Mouse (Mus musculus): ENCODE results near the gene Rsg1. TPM values are rescaled to one million over a fixed set of nuclear protein-coding genes. Genes with fewer than 3 reads are reported as not detected.

Gene Rsg1
- polyA plus RNA-seq, 2 experiments: 0.56 to 0.78 TPM

DNA sequence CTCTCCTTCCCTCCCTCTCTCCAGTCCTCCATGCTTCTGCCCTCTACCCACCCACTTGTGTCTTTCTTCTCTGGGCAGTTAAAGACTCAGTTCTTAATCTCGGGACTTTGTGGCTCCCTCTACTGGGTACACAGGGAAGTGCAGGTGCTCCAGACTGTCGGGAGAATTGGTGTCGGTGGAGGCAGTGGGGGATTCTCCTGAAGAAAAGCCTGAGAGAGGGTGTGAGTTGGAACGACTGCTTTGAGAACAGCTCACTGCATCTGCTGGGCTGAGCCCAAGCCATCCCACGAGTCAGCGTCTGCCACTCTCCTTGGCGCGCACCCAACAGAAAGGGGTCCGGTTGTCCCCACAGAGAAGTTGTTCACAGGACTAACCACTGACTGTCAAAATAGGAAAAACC, 54.1 kb downstream of the Rsg1 start:
- Histone ChIP-seq H3K4me1 (replicated peaks; ENCODE audit: control insufficient read depth in 2 of 2, insufficient read depth in 2 of 2, low read length in 1 of 2) (no peaks in the 10 kb centered on the region), H3K4me3 (ENCODE audit: insufficient read depth in 1 of 2, low read depth in 2 of 2, low read length in 2 of 2) (no peak overlapping the region), H3K9ac (replicated peaks) (no peak overlapping the region), H3K27me3 (ENCODE audit: control insufficient read depth, insufficient read depth, low read length) (no peaks in the 10 kb centered on the region; the same call in 1 of the 2 replicates), H3K4me2 (ENCODE audit: low read depth) (no peak overlapping the region), H3K36me3 (replicated peaks; ENCODE audit: control insufficient read depth, insufficient read depth, low read depth) (no peaks in the 10 kb centered on the region), H3K9me3 (ENCODE audit: control insufficient read depth, low read length) (no peaks in the 10 kb centered on the region), H3K27ac (no peak overlapping the region)
- no peak for DNase-seq (ENCODE audit: low read depth in 3 of 3, low spot score in 3 of 3)
- 35% methylated on average over 9 of the region's 9 CpGs for WGBS (ENCODE audit: insufficient replicate concordance)
- TF ChIP-seq CTCF (IDR thresholded peaks at IDR 0.05; ENCODE audit: low read depth): peak; percentile 87
- TF ChIP-seq EP300 (IDR thresholded peaks at IDR 0.05; ENCODE audit: low read depth): no peak
- no peak for ATAC-seq (ENCODE audit: insufficient read depth)

DNA sequence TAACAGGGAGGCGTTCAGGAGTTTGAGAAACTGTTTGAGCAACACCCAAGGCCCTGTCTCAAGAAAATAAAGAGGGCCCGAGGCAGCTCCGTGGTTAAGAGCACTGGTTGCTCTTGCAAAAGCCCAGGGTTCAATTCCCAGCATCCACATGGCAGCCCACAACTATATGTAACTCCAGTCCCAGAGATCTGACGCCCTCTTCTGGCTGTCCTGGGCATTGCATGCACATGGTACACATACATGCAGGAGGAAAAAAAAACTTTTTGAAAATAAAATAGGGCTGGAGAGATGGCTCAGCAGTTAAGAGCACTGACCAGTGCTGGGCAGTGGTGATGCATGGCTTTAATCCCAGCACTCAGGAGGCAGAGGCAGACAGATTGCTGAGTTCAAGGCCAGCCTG, 54.6 kb downstream of the Rsg1 start:
- TF ChIP-seq EP300 (IDR thresholded peaks at IDR 0.05; ENCODE audit: low read depth) (no peak), CTCF (IDR thresholded peaks at IDR 0.05; ENCODE audit: low read depth) (peak; percentile 49; the same call in 1 of the 2 replicates)
- no peak overlapping the region for H3K9ac ChIP-seq (replicated peaks)
- ATAC-seq (ENCODE audit: insufficient read depth) (no peak), DNase-seq (ENCODE audit: low read depth in 3 of 3, low spot score in 3 of 3) (no peak)
- H3K9me3 ChIP-seq (ENCODE audit: control insufficient read depth, low read length): no peaks in the 10 kb centered on the region
- no peaks in the 10 kb centered on the region for H3K4me1 ChIP-seq (replicated peaks; ENCODE audit: control insufficient read depth in 2 of 2, insufficient read depth in 2 of 2, low read length in 1 of 2)
- H3K27me3 ChIP-seq (ENCODE audit: control insufficient read depth, insufficient read depth, low read length): no peaks in the 10 kb centered on the region; the same call in 1 of the 2 replicates
- WGBS (ENCODE audit: insufficient replicate concordance): 45% methylated on average over 4 of the region's 4 CpGs
- no peaks in the 10 kb centered on the region for H3K36me3 ChIP-seq (replicated peaks; ENCODE audit: control insufficient read depth, insufficient read depth, low read depth)
- H3K27ac ChIP-seq: no peak overlapping the region
- no peak overlapping the region for H3K4me2 ChIP-seq (ENCODE audit: low read depth)
- H3K4me3 ChIP-seq (ENCODE audit: insufficient read depth in 1 of 2, low read depth in 2 of 2, low read length in 2 of 2): no peak overlapping the region

DNA sequence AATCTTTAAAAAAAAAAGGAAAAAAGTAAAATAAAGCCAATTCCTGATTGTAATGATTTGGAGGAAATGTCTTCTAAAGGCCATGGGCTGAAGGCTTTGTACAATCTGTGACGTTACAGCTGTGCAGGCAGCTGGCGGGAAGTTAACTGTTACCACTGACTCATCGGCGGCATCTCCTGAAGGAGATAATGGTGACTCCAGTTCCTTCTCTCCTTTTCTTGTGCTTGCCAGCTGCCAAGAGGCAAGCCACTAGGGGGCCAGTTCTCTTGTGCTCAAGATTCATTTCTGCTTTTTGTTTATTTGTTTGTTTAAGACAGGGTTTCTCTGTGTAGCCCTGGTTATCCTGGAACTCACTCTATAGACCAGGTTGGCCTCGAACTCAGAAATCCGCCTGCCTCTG, 55.3 kb downstream of the Rsg1 start:
- no peaks in the 10 kb centered on the region for H3K9me3 ChIP-seq (ENCODE audit: control insufficient read depth, low read length)
- H3K4me2 ChIP-seq (ENCODE audit: low read depth): no peak overlapping the region
- no peak overlapping the region for H3K4me3 ChIP-seq (ENCODE audit: insufficient read depth in 1 of 2, low read depth in 2 of 2, low read length in 2 of 2)
- H3K27ac ChIP-seq: no peak overlapping the region
- ATAC-seq (ENCODE audit: insufficient read depth) (no peak), DNase-seq (ENCODE audit: low read depth in 3 of 3, low spot score in 3 of 3) (no peak)
- H3K27me3 ChIP-seq (ENCODE audit: control insufficient read depth, insufficient read depth, low read length): no peaks in the 10 kb centered on the region; the same call in 1 of the 2 replicates
- WGBS (ENCODE audit: insufficient replicate concordance): 40% methylated on average over 6 of the region's 6 CpGs
- H3K36me3 ChIP-seq (replicated peaks; ENCODE audit: control insufficient read depth, insufficient read depth, low read depth): no peaks in the 10 kb centered on the region
- TF ChIP-seq EP300 (IDR thresholded peaks at IDR 0.05; ENCODE audit: low read depth): no peak
- TF ChIP-seq CTCF (IDR thresholded peaks at IDR 0.05; ENCODE audit: low read depth): no peak
- H3K4me1 ChIP-seq (replicated peaks; ENCODE audit: control insufficient read depth in 2 of 2, insufficient read depth in 2 of 2, low read length in 1 of 2): no peaks in the 10 kb centered on the region
- no peak overlapping the region for H3K9ac ChIP-seq (replicated peaks)

- Histone ChIP-seq H3K9ac (replicated peaks) (no peak overlapping the region), H3K27me3 (ENCODE audit: control insufficient read depth, insufficient read depth, low read length) (no peaks in the 10 kb centered on the region; the same call in 1 of the 2 replicates), H3K4me3 (ENCODE audit: insufficient read depth in 1 of 2, low read depth in 2 of 2, low read length in 2 of 2) (no peak overlapping the region), H3K36me3 (replicated peaks; ENCODE audit: control insufficient read depth, insufficient read depth, low read depth) (no peaks in the 10 kb centered on the region), H3K4me2 (ENCODE audit: low read depth) (no peak overlapping the region), H3K4me1 (replicated peaks; ENCODE audit: control insufficient read depth in 2 of 2, insufficient read depth in 2 of 2, low read length in 1 of 2) (no peaks in the 10 kb centered on the region), H3K27ac (no peak overlapping the region), H3K9me3 (ENCODE audit: control insufficient read depth, low read length) (no peaks in the 10 kb centered on the region)
- DNase-seq (ENCODE audit: low read depth in 3 of 3, low spot score in 3 of 3) (no peak), ATAC-seq (ENCODE audit: insufficient read depth) (no peak)
- TF ChIP-seq CTCF (IDR thresholded peaks at IDR 0.05; ENCODE audit: low read depth) (no peak), EP300 (IDR thresholded peaks at IDR 0.05; ENCODE audit: low read depth) (no peak)
- WGBS (ENCODE audit: insufficient replicate concordance): 65% methylated on average over 15 of the region's 15 CpGs
Observed at GRCm38 (mm10) chr4:141270201-141270940, 56.6 kb downstream of the Rsg1 start.

DNA sequence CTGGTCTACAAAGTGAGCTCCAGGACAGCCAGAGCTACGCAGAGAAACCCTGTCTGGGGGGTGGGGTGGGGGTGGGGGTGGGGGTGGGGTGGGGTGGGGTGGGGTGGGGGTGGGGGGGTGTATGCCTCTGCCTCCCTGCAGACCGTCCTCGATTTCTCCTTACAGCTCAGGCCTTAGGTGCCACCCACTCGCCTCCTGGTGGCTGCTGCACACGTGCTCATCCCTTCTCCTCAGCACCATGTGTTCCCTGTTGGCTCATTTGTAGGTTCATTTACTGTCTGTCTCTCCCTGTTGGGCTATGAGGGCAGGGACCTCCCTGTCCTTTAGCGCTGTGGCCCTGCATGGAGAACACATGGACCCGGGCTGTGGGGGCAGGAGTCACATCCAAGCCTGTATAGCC, 57.5 kb downstream of the Rsg1 start:
- H3K36me3 ChIP-seq (replicated peaks; ENCODE audit: control insufficient read depth, insufficient read depth, low read depth): no peaks in the 10 kb centered on the region
- no peak overlapping the region for H3K27ac ChIP-seq
- H3K9ac ChIP-seq (replicated peaks): no peak overlapping the region
- 61% methylated on average over 7 of the region's 7 CpGs for WGBS (ENCODE audit: insufficient replicate concordance)
- ATAC-seq (ENCODE audit: insufficient read depth) (0 out of 2 replicates have a peak, but pooled peaks have one; percentile 19), DNase-seq (ENCODE audit: low read depth in 3 of 3, low spot score in 3 of 3) (no peak)
- H3K4me1 ChIP-seq (replicated peaks; ENCODE audit: control insufficient read depth in 2 of 2, insufficient read depth in 2 of 2, low read length in 1 of 2): no peaks in the 10 kb centered on the region
- no peaks in the 10 kb centered on the region for H3K9me3 ChIP-seq (ENCODE audit: control insufficient read depth, low read length)
- H3K27me3 ChIP-seq (ENCODE audit: control insufficient read depth, insufficient read depth, low read length): no peaks in the 10 kb centered on the region; the same call in 1 of the 2 replicates
- no peak overlapping the region for H3K4me2 ChIP-seq (ENCODE audit: low read depth)
- TF ChIP-seq EP300 (IDR thresholded peaks at IDR 0.05; ENCODE audit: low read depth) (no peak), CTCF (IDR thresholded peaks at IDR 0.05; ENCODE audit: low read depth) (peak; percentile 46)
- H3K4me3 ChIP-seq (ENCODE audit: insufficient read depth in 1 of 2, low read depth in 2 of 2, low read length in 2 of 2): no peak overlapping the region
